Mouse (Mus musculus) adrenal gland, adult (tissue): Measurements from ENCODE around the gene Olfr1293-ps.

ENCODE experiments used
- DNase-seq, 2 experiments: peaks; one replicate each; pipeline ENCODE4 v3.0.0; 2022 to 2023; ENCODE audit warnings: low spot score in 1 of 2; ENCODE audit not compliant: inconsistent age in 2 of 2

The Olfr1293-ps gene

GRCm38 (mm10) chr2:111524903-111525302 lies at the start of gene Olfr1293-ps:
TSS of gene Olfr1293-ps (plus strand) at chr2:111525203.
- no peak for DNase-seq

- no peak for DNase-seq
Observed at GRCm38 (mm10) chr2:111480519-111480918, 44.5 kb upstream of the Olfr1293-ps start, which contains the start of gene Olfr1289. TSS of gene Olfr1289 (plus strand) at chr2:111480819.

- no peak for DNase-seq
Observed at GRCm38 (mm10) chr2:111493729-111494128, 31.3 kb upstream of the Olfr1293-ps start, which contains the start of gene Olfr1290. TSS of gene Olfr1290 (minus strand) at chr2:111493829.

GRCm38 (mm10) chr2:111496880-111497279 lies 28.1 kb upstream of the Olfr1293-ps start, which contains the start of gene Olfr1291-ps1:
TSS of gene Olfr1291-ps1 (plus strand) at chr2:111497180.
- no peak for DNase-seq

- no peak for DNase-seq
Observed at GRCm38 (mm10) chr2:111517451-111517850, 7.6 kb upstream of the Olfr1293-ps start.

GRCm38 (mm10) chr2:111540191-111540590 lies 15.2 kb downstream of the Olfr1293-ps start, which contains the start of gene Olfr1294:
TSS of gene Olfr1294 (minus strand) at chr2:111540291.
- no peak for DNase-seq

- DNase-seq: no peak
Observed at GRCm38 (mm10) chr2:111569581-111569980, 44.6 kb downstream of the Olfr1293-ps start, which contains the start of gene Olfr1295. TSS of gene Olfr1295 (minus strand) at chr2:111569681.
